Mouse (Mus musculus): Measurements from ENCODE around the gene Fbxo6. TPM values are rescaled to one million over a fixed set of nuclear protein-coding genes. Genes with fewer than 3 reads are reported as not detected.
"Not testable (repeated sequence)": the region's sequence is repeated elsewhere in the genome, so short reads cannot be mapped to it uniquely, and the experiment has no call there.

The Fbxo6 gene
- polyA plus RNA-seq, 1 experiment from 2014 or later: 13.1 TPM

DNA sequence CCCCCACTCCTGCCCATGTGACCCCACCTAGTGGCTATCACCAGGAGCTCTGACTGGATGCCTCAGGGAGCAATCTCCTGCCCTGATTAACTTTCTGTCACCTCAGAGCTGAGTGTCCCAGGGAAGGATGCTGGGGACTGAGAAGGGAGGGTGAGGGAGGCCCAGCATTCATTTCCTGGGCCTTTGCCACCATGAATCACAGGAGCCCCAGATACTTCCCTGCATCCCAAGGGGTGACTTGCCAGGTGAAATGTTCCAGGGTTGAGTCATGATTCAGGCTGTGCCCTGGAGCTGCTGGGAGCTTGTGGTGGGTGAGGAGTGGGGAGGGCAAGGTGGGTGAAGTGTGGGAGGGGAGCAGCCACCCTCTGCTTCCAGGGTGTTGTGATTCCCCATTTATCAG lies 25.8 kb upstream of the Fbxo6 start:
- H3K27ac ChIP-seq (ENCODE audit: low read depth, low read length): no peak overlapping the region
- no peak overlapping the region for H3K4me2 ChIP-seq
- no peaks in the 10 kb centered on the region for H3K9me3 ChIP-seq (ENCODE audit: control insufficient read depth, low read length)
- H3K4me3 ChIP-seq (ENCODE audit: low read depth, low read length): no peak overlapping the region
- no peak overlapping the region for H3K9ac ChIP-seq (ENCODE audit: low read length)
- H3K36me3 ChIP-seq (ENCODE audit: control insufficient read depth, insufficient read depth, low read length): no peaks in the 10 kb centered on the region
- no peak for DNase-seq (ENCODE audit: low spot score, missing footprints)
- H3K27me3 ChIP-seq (ENCODE audit: control insufficient read depth, insufficient read depth, low read length): peaks cover 32% of the 10 kb centered on the region
- no peak for ATAC-seq (ENCODE audit: low FRiP score)
- peaks cover 12% of the 10 kb centered on the region for H3K4me1 ChIP-seq (ENCODE audit: control insufficient read depth, insufficient read depth, low read length)

GRCm38 (mm10) chr4:148176603-148177002 lies 24.7 kb upstream of the Fbxo6 start:
- not testable (repeated sequence) for H3K4me3 ChIP-seq (ENCODE audit: low read depth, low read length); H3K9me3 ChIP-seq (ENCODE audit: control insufficient read depth, low read length); DNase-seq (ENCODE audit: low spot score, missing footprints); H3K27ac ChIP-seq (ENCODE audit: low read depth, low read length); H3K9ac ChIP-seq (ENCODE audit: low read length); H3K36me3 ChIP-seq (ENCODE audit: control insufficient read depth, insufficient read depth, low read length); H3K4me2 ChIP-seq; ATAC-seq (ENCODE audit: low FRiP score)
- H3K27me3 ChIP-seq (ENCODE audit: control insufficient read depth, insufficient read depth, low read length): peaks cover 41% of the 10 kb centered on the region
- H3K4me1 ChIP-seq (ENCODE audit: control insufficient read depth, insufficient read depth, low read length): peaks cover 12% of the 10 kb centered on the region
- 75% methylated on average over 5 of the region's 6 CpGs for WGBS

DNA sequence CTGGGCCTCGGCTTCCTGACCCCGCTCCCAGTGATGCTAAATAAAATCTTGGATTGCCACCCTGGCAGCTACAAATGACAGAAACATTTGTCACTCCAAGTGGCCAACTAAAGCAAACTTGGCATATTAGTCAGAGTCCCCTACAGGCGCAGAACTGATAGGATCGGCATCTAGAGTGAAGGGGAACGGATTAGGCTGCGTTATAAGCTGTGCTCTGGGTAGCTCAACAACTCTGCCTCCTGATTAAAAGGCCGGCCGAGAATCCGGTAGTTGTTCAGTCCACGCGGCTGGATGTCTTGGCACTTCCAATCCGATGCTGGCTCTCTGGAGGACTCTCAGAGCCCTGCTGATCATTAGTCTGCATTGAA lies 22.5 kb upstream of the Fbxo6 start:
- peak overlapping the region; percentile 42; the same call in 1 of the 2 replicates for H3K4me2 ChIP-seq
- ATAC-seq (ENCODE audit: low FRiP score) (no peak), DNase-seq (ENCODE audit: low spot score, missing footprints) (peak; percentile 87)
- H3K4me1 ChIP-seq (ENCODE audit: control insufficient read depth, insufficient read depth, low read length): peaks cover 14% of the 10 kb centered on the region
- H3K27ac ChIP-seq (ENCODE audit: low read depth, low read length): peak overlapping the region; percentile 33; the same call in 1 of the 2 replicates
- no peaks in the 10 kb centered on the region for H3K36me3 ChIP-seq (ENCODE audit: control insufficient read depth, insufficient read depth, low read length)
- H3K9me3 ChIP-seq (ENCODE audit: control insufficient read depth, low read length): no peaks in the 10 kb centered on the region
- H3K9ac ChIP-seq (ENCODE audit: low read length): no peak overlapping the region
- no peak overlapping the region for H3K4me3 ChIP-seq (ENCODE audit: low read depth, low read length)
- WGBS: 5% methylated on average over 12 of the region's 12 CpGs
- H3K27me3 ChIP-seq (ENCODE audit: control insufficient read depth, insufficient read depth, low read length): peaks cover 46% of the 10 kb centered on the region

GRCm38 (mm10) chr4:148173811-148174494 lies 22.0 kb upstream of the Fbxo6 start:
- WGBS: under 1% methylated on average over 30 of the region's 30 CpGs
- H3K4me1 ChIP-seq (ENCODE audit: control insufficient read depth, insufficient read depth, low read length): peaks cover 14% of the 10 kb centered on the region
- peak overlapping the region; percentile 9; the same call in 1 of the 2 replicates for H3K4me3 ChIP-seq (ENCODE audit: low read depth, low read length)
- peak overlapping the region; percentile 33; the same call in 1 of the 2 replicates for H3K27ac ChIP-seq (ENCODE audit: low read depth, low read length)
- H3K36me3 ChIP-seq (ENCODE audit: control insufficient read depth, insufficient read depth, low read length): no peaks in the 10 kb centered on the region
- no peaks in the 10 kb centered on the region for H3K9me3 ChIP-seq (ENCODE audit: control insufficient read depth, low read length)
- DNase-seq (ENCODE audit: low spot score, missing footprints): peak; percentile 93
- H3K4me2 ChIP-seq: peak overlapping the region; percentile 42
- 0 out of 2 replicates have a peak overlapping the region, but pooled peaks have one; percentile 21 for H3K9ac ChIP-seq (ENCODE audit: low read length)
- peaks cover 48% of the 10 kb centered on the region for H3K27me3 ChIP-seq (ENCODE audit: control insufficient read depth, insufficient read depth, low read length)
- peak; percentile 56 for ATAC-seq (ENCODE audit: low FRiP score)

DNA sequence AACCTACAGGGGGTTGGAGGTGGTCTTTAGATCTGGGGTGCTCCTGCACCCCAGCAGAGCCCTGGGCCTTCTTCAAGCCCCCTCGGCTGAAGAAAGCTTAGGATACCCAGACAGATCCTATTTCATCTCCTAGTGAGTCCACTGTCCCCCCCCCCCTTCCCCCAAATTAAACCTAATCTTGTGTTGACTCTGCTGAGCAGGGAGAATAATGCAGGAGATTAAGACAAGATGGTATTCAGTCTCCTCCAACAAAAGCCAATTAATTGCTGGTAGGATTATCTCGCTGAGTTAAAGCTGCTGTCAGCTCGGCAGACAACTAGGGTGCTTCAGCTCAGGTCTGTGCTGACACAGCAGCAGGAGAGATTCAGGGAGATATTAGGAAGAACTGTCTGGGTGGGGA lies 19.3 kb upstream of the Fbxo6 start:
- 6% methylated on average over 3 of the region's 3 CpGs for WGBS
- Histone ChIP-seq H3K9me3 (ENCODE audit: control insufficient read depth, low read length) (no peaks in the 10 kb centered on the region), H3K27ac (ENCODE audit: low read depth, low read length) (no peak overlapping the region), H3K9ac (ENCODE audit: low read length) (no peak overlapping the region), H3K27me3 (ENCODE audit: control insufficient read depth, insufficient read depth, low read length) (peaks cover 50% of the 10 kb centered on the region), H3K36me3 (ENCODE audit: control insufficient read depth, insufficient read depth, low read length) (no peaks in the 10 kb centered on the region), H3K4me2 (no peak overlapping the region), H3K4me1 (ENCODE audit: control insufficient read depth, insufficient read depth, low read length) (peaks cover 18% of the 10 kb centered on the region), H3K4me3 (ENCODE audit: low read depth, low read length) (no peak overlapping the region)
- ATAC-seq (ENCODE audit: low FRiP score) (0 out of 2 replicates have a peak, but pooled peaks have one; percentile 4), DNase-seq (ENCODE audit: low spot score, missing footprints) (no peak)

GRCm38 (mm10) chr4:148170842-148171241 lies 18.9 kb upstream of the Fbxo6 start:
- 0% methylated on average over 2 of the region's 2 CpGs for WGBS
- H3K27me3 ChIP-seq (ENCODE audit: control insufficient read depth, insufficient read depth, low read length): peaks cover 54% of the 10 kb centered on the region
- DNase-seq (ENCODE audit: low spot score, missing footprints): peak; percentile 95
- H3K4me3 ChIP-seq (ENCODE audit: low read depth, low read length): no peak overlapping the region
- H3K36me3 ChIP-seq (ENCODE audit: control insufficient read depth, insufficient read depth, low read length): no peaks in the 10 kb centered on the region
- no peak for ATAC-seq (ENCODE audit: low FRiP score)
- peaks cover 21% of the 10 kb centered on the region for H3K4me1 ChIP-seq (ENCODE audit: control insufficient read depth, insufficient read depth, low read length)
- H3K27ac ChIP-seq (ENCODE audit: low read depth, low read length): no peak overlapping the region
- no peak overlapping the region for H3K9ac ChIP-seq (ENCODE audit: low read length)
- H3K9me3 ChIP-seq (ENCODE audit: control insufficient read depth, low read length): no peaks in the 10 kb centered on the region
- no peak overlapping the region for H3K4me2 ChIP-seq

DNA sequence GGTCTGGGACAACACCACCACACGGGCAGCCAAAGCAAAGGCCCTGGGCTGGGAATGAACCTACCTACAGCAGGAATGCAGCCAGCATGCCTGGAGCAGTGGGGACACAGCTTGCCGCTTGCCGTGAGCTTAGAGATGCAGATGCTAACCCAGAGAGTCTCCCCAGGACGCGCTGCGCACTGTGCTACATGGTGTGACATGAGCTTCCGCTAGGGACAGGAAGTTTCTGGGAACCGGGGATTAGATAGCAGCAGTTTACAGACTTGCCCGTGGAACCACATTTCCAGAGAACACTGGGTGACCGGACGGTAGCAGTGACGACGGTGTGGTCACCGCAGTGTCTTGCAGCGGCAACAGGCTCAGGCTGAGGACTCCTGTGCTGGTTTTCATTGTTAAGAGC lies 17.6 kb upstream of the Fbxo6 start:
- Histone ChIP-seq H3K27me3 (ENCODE audit: control insufficient read depth, insufficient read depth, low read length) (peaks cover 56% of the 10 kb centered on the region), H3K4me1 (ENCODE audit: control insufficient read depth, insufficient read depth, low read length) (peaks cover 21% of the 10 kb centered on the region), H3K27ac (ENCODE audit: low read depth, low read length) (no peak overlapping the region), H3K4me2 (no peak overlapping the region), H3K4me3 (ENCODE audit: low read depth, low read length) (no peak overlapping the region), H3K36me3 (ENCODE audit: control insufficient read depth, insufficient read depth, low read length) (no peaks in the 10 kb centered on the region), H3K9me3 (ENCODE audit: control insufficient read depth, low read length) (no peaks in the 10 kb centered on the region), H3K9ac (ENCODE audit: low read length) (no peak overlapping the region)
- WGBS: 23% methylated on average over 15 of the region's 15 CpGs
- DNase-seq (ENCODE audit: low spot score, missing footprints) (no peak), ATAC-seq (ENCODE audit: low FRiP score) (no peak)

DNA sequence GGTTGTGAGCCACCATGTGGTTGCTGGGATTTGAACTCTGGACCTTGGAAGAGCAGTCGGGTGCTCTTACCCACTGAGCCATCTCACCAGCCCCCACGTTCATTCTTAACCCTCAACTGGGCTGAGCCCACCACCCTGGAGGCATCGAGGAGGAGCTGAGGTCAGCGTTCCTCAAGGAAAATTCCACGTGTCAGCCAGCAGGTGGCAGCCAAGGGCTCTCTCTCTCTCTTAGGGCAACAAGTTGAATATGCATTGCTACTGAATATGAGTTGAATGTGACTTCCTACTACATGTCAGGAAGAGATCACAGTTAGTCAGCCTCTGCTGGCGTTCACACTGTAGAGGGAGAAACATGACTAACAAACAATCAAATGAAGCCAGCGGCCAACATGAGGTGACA lies 16.3 kb upstream of the Fbxo6 start:
- H3K36me3 ChIP-seq (ENCODE audit: control insufficient read depth, insufficient read depth, low read length): no peaks in the 10 kb centered on the region
- peak; percentile 93 for DNase-seq (ENCODE audit: low spot score, missing footprints)
- no peak overlapping the region for H3K9ac ChIP-seq (ENCODE audit: low read length)
- no peak overlapping the region for H3K4me2 ChIP-seq
- no peak overlapping the region for H3K27ac ChIP-seq (ENCODE audit: low read depth, low read length)
- no peaks in the 10 kb centered on the region for H3K9me3 ChIP-seq (ENCODE audit: control insufficient read depth, low read length)
- H3K4me3 ChIP-seq (ENCODE audit: low read depth, low read length): no peak overlapping the region
- H3K27me3 ChIP-seq (ENCODE audit: control insufficient read depth, insufficient read depth, low read length): peaks cover 58% of the 10 kb centered on the region
- H3K4me1 ChIP-seq (ENCODE audit: control insufficient read depth, insufficient read depth, low read length): peaks cover 14% of the 10 kb centered on the region
- ATAC-seq (ENCODE audit: low FRiP score): no peak
- WGBS: 33% methylated on average over 7 of the region's 7 CpGs

- DNase-seq (ENCODE audit: low spot score, missing footprints) (peak; percentile 93), ATAC-seq (ENCODE audit: low FRiP score) (0 out of 2 replicates have a peak, but pooled peaks have one; percentile 10)
- peaks cover 59% of the 10 kb centered on the region for H3K27me3 ChIP-seq (ENCODE audit: control insufficient read depth, insufficient read depth, low read length)
- peak overlapping the region; percentile 17; the same call in 1 of the 2 replicates for H3K4me2 ChIP-seq
- no peak overlapping the region for H3K4me3 ChIP-seq (ENCODE audit: low read depth, low read length)
- H3K4me1 ChIP-seq (ENCODE audit: control insufficient read depth, insufficient read depth, low read length): peaks cover 14% of the 10 kb centered on the region
- H3K9ac ChIP-seq (ENCODE audit: low read length): no peak overlapping the region; the same call in 1 of the 2 replicates
- no peaks in the 10 kb centered on the region for H3K9me3 ChIP-seq (ENCODE audit: control insufficient read depth, low read length)
- no peak overlapping the region for H3K27ac ChIP-seq (ENCODE audit: low read depth, low read length)
- WGBS: 28% methylated on average over 4 of the region's 4 CpGs
- no peaks in the 10 kb centered on the region for H3K36me3 ChIP-seq (ENCODE audit: control insufficient read depth, insufficient read depth, low read length)
Measured at GRCm38 (mm10) chr4:148166986-148167385, 15.0 kb upstream of the Fbxo6 start.
